Mouse (Mus musculus) G1E (cell line): Measurements from ENCODE around the gene Fam92b. TPM values are rescaled to one million over a fixed set of nuclear protein-coding genes. Genes with fewer than 3 reads are reported as not detected.

ENCODE experiments used
- ATAC-seq: 2 replicates; pipeline ENCODE4 v1.8.0; 2016; ENCODE audit warnings: mild to moderate bottlenecking; ENCODE audit not compliant: insufficient number of reproducible peaks, poor library complexity, low FRiP score, severe bottlenecking; ENCODE audit errors: extremely low read depth
- DNase-seq: peaks from one replicate; pipeline ENCODE4 v3.0.0; 2012; ENCODE audit warnings: low spot score
- H3K27me3 ChIP-seq: 2 replicates; pipeline ENCODE4 v1.6.1; 2012; ENCODE audit warnings: mild to moderate bottlenecking, low read length, inconsistent platforms; ENCODE audit not compliant: insufficient read depth
- H3K36me3 ChIP-seq: replicated peaks from 2 replicates; pipeline ENCODE3; 2012; ENCODE audit warnings: mild to moderate bottlenecking, inconsistent platforms
- H3K4me1 ChIP-seq: 2 replicates; pipeline ENCODE4 v1.6.1; 2012; ENCODE audit warnings: low read depth, low read length, inconsistent platforms, mixed read lengths; ENCODE audit not compliant: insufficient read depth
- H3K4me3 ChIP-seq: 2 replicates; pipeline ENCODE4 v1.5.1; 2012; ENCODE audit warnings: low read depth, mild to moderate bottlenecking, inconsistent platforms, low read length, moderate library complexity, mixed read lengths
- H3K9me3 ChIP-seq: replicated peaks from 2 replicates; pipeline ENCODE4 v1.6.1; 2012; ENCODE audit warnings: inconsistent platforms
- CTCF ChIP-seq: IDR thresholded peaks from 2 replicates; pipeline ENCODE4 v1.5.1; 2012; ENCODE audit warnings: low read depth, low read length, inconsistent platforms, mixed read lengths
- GATA1 ChIP-seq: IDR thresholded peaks from 2 replicates; pipeline ENCODE4 v1.6.1; 2012; ENCODE audit warnings: borderline replicate concordance, low read length, inconsistent platforms, mixed read lengths
- GATA2 ChIP-seq: IDR thresholded peaks from 2 replicates; pipeline ENCODE4 v1.6.1; 2012; ENCODE audit warnings: low read depth, low read length, inconsistent platforms, borderline replicate concordance
- POLR2AphosphoS5 ChIP-seq: IDR thresholded peaks from 2 replicates; pipeline ENCODE4 v1.6.1; 2012; ENCODE audit warnings: low read depth, low read length, inconsistent platforms; ENCODE audit not compliant: insufficient replicate concordance
- TAL1 ChIP-seq: conservative IDR thresholded peaks from 2 replicates; pipeline ENCODE4 v1.6.1; 2012; ENCODE audit warnings: low read depth, low read length, inconsistent platforms, mixed read lengths
- polyA plus RNA-seq: library from polyadenylated mRNA; stranded (reverse); fragments of >175 nt; gene quantifications from 2 replicates; pipeline ENCODE4 v1.2.3, GENCODE M21; 2012
- total RNA-seq, 2 experiments: library from RNA; stranded (forward) in 1 of 2; stranded (reverse) in 1 of 2; fragments of 200-1000 nt in 1 of 2; fragments of >200 nt in 1 of 2; fragmentation: Nextera tagmentation in 1 of 2; gene quantifications; 2 replicates each; pipeline ENCODE4 v1.2.3; 2014 to 2017

Fam92b gene
- total and polyA plus RNA-seq, 3 experiments: not detected

- no peaks in the 10 kb centered on the region; the same call in 1 of the 2 replicates for H3K4me1 ChIP-seq
- no peaks in the 10 kb centered on the region for H3K9me3 ChIP-seq
- no peaks in the 10 kb centered on the region for H3K27me3 ChIP-seq
- no peak for TF ChIP-seq GATA1
- ATAC-seq (no peak), DNase-seq (no peak)
- H3K36me3 ChIP-seq: no peaks in the 10 kb centered on the region
- H3K4me3 ChIP-seq: no peak overlapping the region
These were observed 14.4 kb upstream of the Fam92b start for GRCm38 (mm10) chr8:120191633-120192032.

- TF ChIP-seq POLR2AphosphoS5: no peak
- TF ChIP-seq GATA2: no peak
- TF ChIP-seq GATA1: no peak
- TF ChIP-seq CTCF: no peak
- no peak for TF ChIP-seq TAL1
- Histone ChIP-seq H3K9me3 (no peaks in the 10 kb centered on the region), H3K27me3 (no peaks in the 10 kb centered on the region), H3K36me3 (no peaks in the 10 kb centered on the region), H3K4me1 (no peaks in the 10 kb centered on the region; the same call in 1 of the 2 replicates), H3K4me3 (no peak overlapping the region)
- DNase-seq (no peak), ATAC-seq (no peak)
These were observed 13.6 kb upstream of the Fam92b start for GRCm38 (mm10) chr8:120190810-120191413.

DNA sequence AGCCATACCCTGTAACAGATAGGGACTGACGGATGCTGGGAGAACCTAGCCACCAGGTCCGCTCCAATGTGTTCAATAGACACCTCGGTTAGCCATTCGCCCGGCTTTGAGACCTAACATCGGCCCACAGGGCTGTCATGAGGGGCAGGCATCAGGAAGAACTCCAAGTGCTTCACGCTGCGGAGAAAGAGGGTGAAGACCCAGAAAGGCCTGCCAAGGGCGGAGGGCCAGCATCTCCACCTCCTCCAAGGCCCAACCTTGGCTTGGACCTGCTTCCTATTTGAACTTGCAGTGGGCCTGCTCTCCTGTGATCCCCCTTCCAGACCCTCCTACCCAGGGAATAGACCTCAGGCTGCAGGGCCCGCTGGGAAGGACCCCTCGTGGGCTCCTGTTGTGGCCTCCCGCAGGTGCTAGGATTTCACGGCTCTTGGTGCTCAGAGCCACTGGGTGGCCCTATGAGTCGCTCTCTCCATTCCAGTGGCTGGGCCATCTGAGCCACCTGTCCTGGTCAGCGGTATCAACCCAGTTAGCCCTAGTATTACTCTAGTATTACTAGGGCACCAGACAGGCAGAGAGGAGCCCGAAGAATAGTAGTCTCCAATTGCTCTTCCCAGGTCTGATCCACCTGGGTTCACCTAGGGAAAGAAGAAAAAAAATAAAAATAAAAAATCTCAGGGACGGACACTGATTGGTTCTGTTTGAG is 13.0 kb upstream of the Fam92b start:
- Histone ChIP-seq H3K4me3 (no peak overlapping the region), H3K27me3 (no peaks in the 10 kb centered on the region), H3K4me1 (no peaks in the 10 kb centered on the region; the same call in 1 of the 2 replicates), H3K9me3 (no peaks in the 10 kb centered on the region), H3K36me3 (no peaks in the 10 kb centered on the region)
- DNase-seq: no peak
- TF ChIP-seq TAL1 (no peak), GATA2 (no peak), POLR2AphosphoS5 (no peak), CTCF (no peak), GATA1 (no peak)
- ATAC-seq: no peak

GRCm38 (mm10) chr8:120189440-120189839 is 12.2 kb upstream of the Fam92b start:
- DNase-seq: no peak
- Histone ChIP-seq H3K27me3 (no peaks in the 10 kb centered on the region; the same call in 1 of the 2 replicates), H3K9me3 (no peaks in the 10 kb centered on the region), H3K4me1 (no peaks in the 10 kb centered on the region; the same call in 1 of the 2 replicates), H3K4me3 (no peak overlapping the region), H3K36me3 (no peaks in the 10 kb centered on the region)
- no peak for ATAC-seq
- TF ChIP-seq GATA1 (no peak), TAL1 (no peak), CTCF (no peak), POLR2AphosphoS5 (no peak), GATA2 (no peak)

GRCm38 (mm10) chr8:120188510-120188909 is 11.2 kb upstream of the Fam92b start:
- no peaks in the 10 kb centered on the region; the same call in 1 of the 2 replicates for H3K4me1 ChIP-seq
- H3K4me3 ChIP-seq: no peak overlapping the region
- H3K27me3 ChIP-seq: no peaks in the 10 kb centered on the region; the same call in 1 of the 2 replicates
- TF ChIP-seq GATA1 (no peak), CTCF (no peak), POLR2AphosphoS5 (no peak), TAL1 (no peak), GATA2 (no peak)
- DNase-seq (no peak), ATAC-seq (no peak)
- no peaks in the 10 kb centered on the region for H3K9me3 ChIP-seq
- H3K36me3 ChIP-seq: no peaks in the 10 kb centered on the region

DNA sequence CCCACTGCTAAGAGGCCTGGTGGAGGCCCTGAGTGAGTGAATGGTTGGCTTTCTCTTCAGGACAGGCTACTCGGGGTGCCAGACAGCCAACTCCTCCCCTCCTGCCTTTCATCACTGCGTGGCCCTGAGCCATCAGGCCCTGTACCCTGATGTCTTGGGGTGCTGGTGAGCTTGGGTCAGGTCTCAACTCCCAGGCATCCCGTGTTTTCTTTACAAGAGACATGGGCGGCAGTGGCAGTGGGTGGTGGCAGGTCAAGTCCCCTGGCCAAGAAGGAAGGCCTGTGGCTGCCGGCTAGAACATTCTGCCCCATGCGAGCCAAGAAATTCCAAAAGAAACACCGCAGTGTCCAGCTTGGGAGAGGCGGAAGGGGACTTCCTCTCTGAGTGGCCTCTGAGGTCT is 9.2 kb upstream of the Fam92b start:
- peaks cover 3% of the 10 kb centered on the region; the same call in 1 of the 2 replicates for H3K27me3 ChIP-seq

More for the DNA sequence above, 9.2 kb upstream of the Fam92b start:
- H3K9me3 ChIP-seq: no peaks in the 10 kb centered on the region
- no peaks in the 10 kb centered on the region for H3K36me3 ChIP-seq
- DNase-seq (no peak), ATAC-seq (no peak)
- H3K4me3 ChIP-seq: no peak overlapping the region
- H3K4me1 ChIP-seq: no peaks in the 10 kb centered on the region
- no peak for TF ChIP-seq GATA1
- TF ChIP-seq POLR2AphosphoS5: no peak
- no peak for TF ChIP-seq GATA2
- TF ChIP-seq TAL1: no peak
